Mouse (Mus musculus) CH12.LX (cell line): Measurements from ENCODE around the gene Acyp2. TPM values are rescaled to one million over a fixed set of nuclear protein-coding genes. Genes with fewer than 3 reads are reported as not detected.

Experiments used
- DNase-seq: peaks from one replicate; pipeline ENCODE4 v3.0.0-alpha.2; 2013; ENCODE audit errors: extremely low read depth
- H3K27ac ChIP-seq: 2 replicates; pipeline ENCODE4 v1.5.1; 2012; ENCODE audit warnings: low read depth, mild to moderate bottlenecking, control low read depth, moderate library complexity; ENCODE audit not compliant: insufficient read depth
- H3K27me3 ChIP-seq: replicated peaks from 2 replicates; pipeline ENCODE3; 2012; ENCODE audit warnings: inconsistent platforms
- H3K36me3 ChIP-seq, 2 experiments: replicated peaks in 1 of 2; 2 replicates each; pipeline versions ENCODE3 to v1.6.1; 2012; ENCODE audit warnings: inconsistent platforms in 1 of 2, low read length in 1 of 2, mild to moderate bottlenecking in 1 of 2, mixed read lengths in 1 of 2, moderate library complexity in 1 of 2; ENCODE audit not compliant: control insufficient read depth in 1 of 2, insufficient read depth in 1 of 2
- H3K4me1 ChIP-seq, 2 experiments: 2 replicates each; pipeline ENCODE4 v1.6.1; 2012; ENCODE audit warnings: inconsistent platforms in 1 of 2, moderate library complexity in 1 of 2; ENCODE audit not compliant: insufficient read depth in 2 of 2, control insufficient read depth in 1 of 2
- H3K4me2 ChIP-seq: 2 replicates; pipeline ENCODE4 v1.6.1; 2012; ENCODE audit warnings: low read depth, mild to moderate bottlenecking, control low read depth; ENCODE audit not compliant: poor library complexity, insufficient read depth, severe bottlenecking
- H3K4me3 ChIP-seq, 3 experiments: fragments of 150-350 bp in 1 of 3; sonication (generic) in 1 of 3; replicated peaks in 1 of 3; 2 replicates each; pipeline versions ENCODE3 to v1.5.1; 2011 to 2012; ENCODE audit warnings: low read depth in 2 of 3, low read length in 2 of 3, mild to moderate bottlenecking in 2 of 3, moderate library complexity in 2 of 3, control low read depth in 1 of 3, improper control_type of control experiment in 1 of 3, inconsistent platforms in 1 of 3, mixed read lengths in 1 of 3; ENCODE audit not compliant: poor library complexity in 1 of 3
- H3K79me2 ChIP-seq: replicated peaks from 2 replicates; pipeline ENCODE4 v1.6.1; 2012; ENCODE audit warnings: mild to moderate bottlenecking, moderate library complexity; ENCODE audit not compliant: control insufficient read depth, poor library complexity, insufficient read depth, severe bottlenecking; ENCODE audit errors: extremely low read depth
- H3K9ac ChIP-seq: 2 replicates; pipeline ENCODE4 v1.6.1; 2012; ENCODE audit warnings: low read depth, mild to moderate bottlenecking, control low read depth, moderate library complexity; ENCODE audit not compliant: insufficient read depth
- H3K9me3 ChIP-seq: replicated peaks from 2 replicates; pipeline ENCODE3; 2012; ENCODE audit warnings: low read length, inconsistent platforms, mixed read lengths
- BHLHE40 ChIP-seq: IDR thresholded peaks from 2 replicates; pipeline ENCODE4 v1.6.1; 2011; ENCODE audit warnings: mild to moderate bottlenecking, low read depth, low read length, improper control_type of control experiment
- CHD2 ChIP-seq: IDR thresholded peaks from 2 replicates; pipeline ENCODE4 v1.6.1; 2011; ENCODE audit warnings: low read length, improper control_type of control experiment
- CTCF ChIP-seq, 2 experiments: IDR thresholded peaks in 1 of 2; conservative IDR thresholded peaks in 1 of 2; 2 replicates each; pipeline ENCODE4 v1.5.1; 2011 to 2012; ENCODE audit warnings: low read depth in 2 of 2, low read length in 2 of 2, improper control_type of control experiment in 1 of 2, inconsistent platforms in 1 of 2, mild to moderate bottlenecking in 1 of 2, moderate library complexity in 1 of 2
- ETS1 ChIP-seq: conservative IDR thresholded peaks from 2 replicates; pipeline ENCODE4 v1.6.1; 2012; ENCODE audit warnings: low read depth, mild to moderate bottlenecking, inconsistent platforms, low read length, improper control_type of control experiment, moderate library complexity
- GABPA ChIP-seq: IDR thresholded peaks from 2 replicates; pipeline ENCODE4 v1.6.1; 2012; ENCODE audit warnings: low read depth, low read length, improper control_type of control experiment, inconsistent platforms; ENCODE audit not compliant: insufficient replicate concordance
- JUND ChIP-seq: conservative IDR thresholded peaks from 2 replicates; pipeline ENCODE4 v1.6.1; 2011; ENCODE audit warnings: low read depth, low read length, improper control_type of control experiment
- KAT2A ChIP-seq: IDR thresholded peaks from 2 replicates; pipeline ENCODE4 v1.6.1; 2012; ENCODE audit warnings: low read length, improper control_type of control experiment, inconsistent platforms; ENCODE audit not compliant: insufficient replicate concordance
- MAFK ChIP-seq: IDR thresholded peaks from 2 replicates; pipeline ENCODE4 v1.6.1; 2011; ENCODE audit warnings: low read length, improper control_type of control experiment; ENCODE audit not compliant: insufficient replicate concordance
- MXI1 ChIP-seq: IDR thresholded peaks from 2 replicates; pipeline ENCODE4 v1.6.1; 2011; ENCODE audit warnings: mild to moderate bottlenecking, low read depth, low read length, improper control_type of control experiment
- POLR2AphosphoS2 ChIP-seq: IDR thresholded peaks from 2 replicates; pipeline ENCODE4 v1.6.1; 2011; ENCODE audit warnings: low read depth, low read length, improper control_type of control experiment
- RAD21 ChIP-seq: IDR thresholded peaks from 2 replicates; pipeline ENCODE4 v1.6.1; 2011; ENCODE audit warnings: low read depth, mild to moderate bottlenecking, low read length, improper control_type of control experiment, moderate library complexity
- RCOR1 ChIP-seq: conservative IDR thresholded peaks from 2 replicates; pipeline ENCODE4 v1.6.1; 2012; ENCODE audit warnings: low read depth, mild to moderate bottlenecking, inconsistent platforms, low read length, improper control_type of control experiment
- SIN3A ChIP-seq: IDR thresholded peaks from 2 replicates; pipeline ENCODE4 v1.6.1; 2012; ENCODE audit warnings: low read length, improper control_type of control experiment, inconsistent platforms
- SMC3 ChIP-seq: IDR thresholded peaks from 2 replicates; pipeline ENCODE4 v1.6.1; 2011; ENCODE audit warnings: low read depth, low read length, improper control_type of control experiment
- TBP ChIP-seq: conservative IDR thresholded peaks from 2 replicates; pipeline ENCODE4 v1.6.1; 2011; ENCODE audit warnings: low read depth, low read length, improper control_type of control experiment
- UBTF ChIP-seq: IDR thresholded peaks from 2 replicates; pipeline ENCODE4 v1.6.1; 2012; ENCODE audit warnings: low read depth, mild to moderate bottlenecking, inconsistent platforms, low read length, improper control_type of control experiment, moderate library complexity
- USF2 ChIP-seq: conservative IDR thresholded peaks from 2 replicates; pipeline ENCODE4 v1.6.1; 2011; ENCODE audit warnings: low read depth, low read length, improper control_type of control experiment
- ZMIZ1 ChIP-seq: IDR thresholded peaks from 2 replicates; pipeline ENCODE4 v1.6.1; 2012; ENCODE audit warnings: low read depth, mild to moderate bottlenecking, inconsistent platforms, low read length, improper control_type of control experiment
- ZNF384 ChIP-seq: IDR thresholded peaks from 2 replicates; pipeline ENCODE4 v1.6.1; 2012; ENCODE audit warnings: low read depth, low read length, improper control_type of control experiment, inconsistent platforms
- dilution Hi-C: fragments of 300-500 bp; cut with MboI; formaldehyde crosslinking; loops from 2 replicates; pipeline ENCODE4 v1.14.3; 2020; ENCODE audit warnings: low sequenced_read_pairs; ENCODE audit not compliant: extremely low pct_unique_long_range_greater_than_20kb, extremely low pct_ligation_motif_present
- in situ Hi-C: fragments of 300-500 bp; cut with MboI; formaldehyde crosslinking; loops from 3 replicates; pipeline ENCODE4 v1.14.3; 2019; ENCODE audit warnings: low sequenced_read_pairs, low pct_ligation_motif_present, low pct_unique_long_range_greater_than_20kb, mixed read lengths
- polyA plus RNA-seq: library from polyadenylated mRNA; unstranded; fragments of >175 nt; gene quantifications from 2 replicates; pipeline ENCODE4 v1.2.1, GENCODE M21; 2012; ENCODE audit warnings: low read depth; ENCODE audit not compliant: insufficient read length
- total RNA-seq, 2 experiments: library from RNA; depleted of rRNA; stranded (reverse); fragments of 300-350 nt in 1 of 2; fragments of >200 nt in 1 of 2; gene quantifications; 2 replicates each; pipeline ENCODE4 v1.2.3; 2012 to 2014

Acyp2 gene
- total and polyA plus RNA-seq, 3 experiments, result 0.17 to 3.1 (median 1.7) TPM

DNA sequence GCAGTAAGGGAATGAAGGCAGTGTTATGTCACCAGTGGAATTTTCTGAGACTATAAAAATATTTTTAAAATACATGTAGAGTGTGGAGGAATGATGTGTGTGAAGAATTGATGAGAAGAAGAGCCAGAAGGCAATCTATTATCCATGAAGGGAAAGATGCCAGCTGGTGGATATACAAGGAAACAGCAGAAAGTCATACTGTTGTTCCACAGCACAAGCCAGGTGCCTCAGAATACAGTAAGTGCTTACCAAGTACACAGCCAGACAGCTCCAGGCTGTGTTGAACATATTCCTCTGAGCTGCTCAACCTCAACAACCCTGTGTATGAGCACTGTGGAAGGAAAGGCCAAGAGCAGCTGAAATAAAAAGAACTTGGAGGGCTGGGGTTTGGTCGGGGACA lies 13.7 kb downstream of the Acyp2 start:
- dilution Hi-C loops, result no loop called here
- H3K9me3 ChIP-seq, result no peaks in the 10 kb centered on the region
- in situ Hi-C loops, result no loop called here

GRCm38 (mm10) chr11:30630514-30630913 lies 18.9 kb downstream of the Acyp2 start:
- dilution Hi-C loops (no loop called here), in situ Hi-C loops (no loop called here)
- Histone ChIP-seq H3K9ac (no peak overlapping the region), H3K4me2 (no peak overlapping the region), H3K27me3 (no peaks in the 10 kb centered on the region), H3K79me2 (no peaks in the 10 kb centered on the region), H3K9me3 (no peaks in the 10 kb centered on the region), H3K36me3 (no peaks in the 10 kb centered on the region), H3K4me3 (no peak overlapping the region), H3K27ac (no peak overlapping the region), H3K4me1 (no peaks in the 10 kb centered on the region)
- DNase-seq, result no peak
- TF ChIP-seq MAFK (no peak), USF2 (no peak), BHLHE40 (no peak), MXI1 (no peak), GABPA (no peak), TBP (no peak), SIN3A (no peak), JUND (no peak), UBTF (no peak), POLR2AphosphoS2 (no peak), ZNF384 (no peak)
- TF ChIP-seq, all 38 proteins: peak for 0

More for the DNA sequence above, 13.7 kb downstream of the Acyp2 start:
- Histone ChIP-seq H3K36me3 (no peaks in the 10 kb centered on the region), H3K4me2 (no peak overlapping the region), H3K4me3 (no peak overlapping the region), H3K27ac (no peak overlapping the region), H3K79me2 (no peaks in the 10 kb centered on the region), H3K27me3 (no peaks in the 10 kb centered on the region), H3K9ac (no peak overlapping the region), H3K4me1 (no peaks in the 10 kb centered on the region)
- DNase-seq, result no peak
- TF ChIP-seq CTCF (conservative IDR thresholded peaks at IDR 0.05 in 1 of 2, IDR thresholded peaks at IDR 0.05 in 1 of 2; ENCODE audit: low read depth in 2 of 2, low read length in 2 of 2) (no peak), SMC3 (no peak), BHLHE40 (no peak), TBP (no peak), ZMIZ1 (no peak), RAD21 (no peak), MXI1 (no peak), UBTF (no peak), KAT2A (no peak), ETS1 (no peak), CHD2 (no peak), RCOR1 (no peak)
